Mouse (Mus musculus) brain, embryonic 18.5 days (tissue): ENCODE data around the gene Gm28778.
"Not testable (repeated sequence)": the region's sequence is repeated elsewhere in the genome, so short reads cannot be mapped to it uniquely, and the experiment has no call there.

ENCODE experiments used
- DNase-seq: peaks from one replicate; pipeline ENCODE4 v3.0.0-alpha.2; 2012; ENCODE audit warnings: low read depth, low spot score

Gm28778 gene

DNA sequence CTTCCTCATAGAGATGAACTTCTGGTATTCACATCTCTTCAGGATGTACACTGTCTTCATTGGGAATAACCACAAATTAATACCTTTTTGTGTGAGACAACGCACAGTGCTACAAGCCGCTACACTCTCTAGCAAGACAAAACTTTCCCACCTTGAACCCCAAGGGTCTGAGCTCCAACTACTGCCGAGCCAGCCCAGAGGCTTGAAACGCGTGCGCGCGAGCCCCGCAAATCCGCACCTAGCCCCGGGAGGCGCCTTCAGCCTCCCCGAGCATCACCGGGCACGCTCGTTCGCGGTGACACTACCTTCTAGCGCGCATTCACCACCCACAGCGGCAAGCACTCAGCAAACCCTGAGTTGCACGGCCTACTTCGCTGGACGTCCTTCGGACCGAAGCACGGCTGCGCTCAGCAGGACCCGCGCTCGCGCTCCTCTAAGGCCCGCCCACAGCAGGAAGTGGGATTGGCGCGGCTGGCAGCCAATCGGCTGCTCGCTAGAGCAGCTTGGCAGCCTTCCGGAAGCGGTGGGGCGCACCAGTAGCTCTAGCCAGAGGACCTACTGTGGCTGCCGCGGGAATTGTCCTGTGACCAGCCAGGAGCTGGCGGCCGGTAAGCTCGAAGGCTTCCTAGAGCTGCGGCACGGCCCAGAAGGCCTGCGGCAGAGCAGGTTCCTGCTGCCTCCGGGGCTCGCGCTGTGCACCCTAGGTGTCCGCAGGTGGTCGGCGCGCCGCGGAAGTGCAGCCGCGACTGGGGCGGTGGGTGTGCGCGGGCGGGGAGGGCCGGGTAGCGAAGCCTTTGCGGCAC is at the start of gene Gm28778, which contains the start of the genes Pms1 and Ormdl1:
Gene Gm28778 (plus strand): TSS at position 531 of the 803 bp plus-strand sequence.
Gene Pms1 (minus strand): TSS at position 438 of the 803 bp plus-strand sequence.
Gene Ormdl1 (plus strand): TSS at position 515 of the 803 bp plus-strand sequence.
- DNase-seq: peak; percentile 82

DNA sequence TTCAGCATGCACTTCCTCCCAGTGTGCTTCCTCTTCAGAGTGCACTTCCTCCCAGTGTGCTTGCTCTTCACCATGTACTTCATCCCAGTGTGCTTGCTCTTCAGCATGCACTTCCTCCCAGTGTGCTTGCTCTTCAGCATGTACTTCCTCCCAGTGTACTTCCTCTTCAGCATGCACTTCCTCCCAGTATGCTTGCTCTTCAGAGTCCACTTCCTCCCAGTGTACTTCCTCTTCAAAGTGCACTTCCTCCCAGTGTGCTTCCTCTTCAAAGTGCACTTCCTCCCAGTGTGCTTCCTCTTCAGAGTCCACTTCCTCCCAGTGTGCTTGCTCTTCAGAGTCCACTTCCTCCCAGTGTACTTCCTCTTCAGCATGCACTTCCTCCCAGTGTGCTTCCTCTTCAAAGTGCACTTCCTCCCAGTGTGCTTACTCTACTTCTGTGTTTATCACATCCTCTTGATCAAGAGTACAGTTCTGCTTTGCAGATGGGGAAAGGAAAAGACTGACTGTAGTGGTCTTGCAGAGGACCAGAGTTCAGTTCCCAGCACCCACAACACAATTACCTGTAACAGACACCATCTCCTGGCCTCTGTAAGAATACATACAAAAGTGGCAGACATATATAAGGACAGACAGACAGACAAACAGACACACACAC is 31.8 kb upstream of the Gm28778 start:
- not testable (repeated sequence) for DNase-seq

- no peak for DNase-seq
Observed at GRCm38 (mm10) chr1:53269901-53270300, 27.0 kb upstream of the Gm28778 start.

DNA sequence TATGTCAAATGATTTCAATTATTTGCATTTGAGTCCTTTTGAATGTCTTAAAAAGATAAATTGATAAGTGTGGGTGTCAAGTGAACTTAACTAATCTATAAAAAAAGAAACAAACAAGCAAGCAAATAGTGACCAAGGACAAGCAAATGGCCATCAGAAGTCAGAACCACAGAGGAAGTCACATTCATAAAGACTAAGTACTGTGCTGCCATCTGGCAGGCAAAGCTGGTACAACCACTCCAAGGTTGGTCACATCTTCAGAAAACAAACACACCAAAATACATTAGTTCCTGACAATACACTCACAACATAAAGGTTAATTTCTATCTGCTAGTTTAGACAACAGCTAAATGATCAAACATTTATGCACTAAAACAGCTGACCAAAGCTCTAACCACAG is 24.3 kb upstream of the Gm28778 start:
- no peak for DNase-seq

- no peak for DNase-seq
Observed at GRCm38 (mm10) chr1:53291197-53291596, 5.7 kb upstream of the Gm28778 start.

DNA sequence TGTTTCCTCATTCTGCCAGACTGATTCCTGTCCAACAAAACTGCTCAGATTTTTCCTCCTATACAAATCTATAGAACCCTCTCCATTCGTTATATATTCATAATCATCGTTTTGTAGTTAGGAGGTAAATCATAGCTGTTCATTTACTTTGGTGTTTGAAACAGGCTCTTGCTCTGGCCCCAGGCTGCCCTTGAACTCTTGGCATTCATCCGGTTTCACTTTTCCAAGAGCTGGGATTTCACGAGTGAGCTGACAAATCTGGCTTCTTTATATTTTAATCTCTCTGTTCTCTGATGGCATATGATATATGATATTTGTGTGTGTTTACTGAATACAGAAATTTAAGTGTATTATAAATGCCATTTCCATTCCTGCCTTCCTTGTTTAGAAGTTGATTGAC is 3.6 kb downstream of the Gm28778 start:
- DNase-seq: no peak

- DNase-seq: peak; percentile 64
Observed at GRCm38 (mm10) chr1:53312989-53313967, 16.4 kb downstream of the Gm28778 start, which contains the start of gene Osgepl1. Osgepl1 (plus strand) TSS chr1:53313624.

GRCm38 (mm10) chr1:53321662-53322344 is 24.9 kb downstream of the Gm28778 start:
- no peak for DNase-seq

GRCm38 (mm10) chr1:53323254-53323653 is 26.3 kb downstream of the Gm28778 start:
- DNase-seq: no peak

- no peak for DNase-seq
Observed at GRCm38 (mm10) chr1:53324277-53324676, 27.4 kb downstream of the Gm28778 start.

DNA sequence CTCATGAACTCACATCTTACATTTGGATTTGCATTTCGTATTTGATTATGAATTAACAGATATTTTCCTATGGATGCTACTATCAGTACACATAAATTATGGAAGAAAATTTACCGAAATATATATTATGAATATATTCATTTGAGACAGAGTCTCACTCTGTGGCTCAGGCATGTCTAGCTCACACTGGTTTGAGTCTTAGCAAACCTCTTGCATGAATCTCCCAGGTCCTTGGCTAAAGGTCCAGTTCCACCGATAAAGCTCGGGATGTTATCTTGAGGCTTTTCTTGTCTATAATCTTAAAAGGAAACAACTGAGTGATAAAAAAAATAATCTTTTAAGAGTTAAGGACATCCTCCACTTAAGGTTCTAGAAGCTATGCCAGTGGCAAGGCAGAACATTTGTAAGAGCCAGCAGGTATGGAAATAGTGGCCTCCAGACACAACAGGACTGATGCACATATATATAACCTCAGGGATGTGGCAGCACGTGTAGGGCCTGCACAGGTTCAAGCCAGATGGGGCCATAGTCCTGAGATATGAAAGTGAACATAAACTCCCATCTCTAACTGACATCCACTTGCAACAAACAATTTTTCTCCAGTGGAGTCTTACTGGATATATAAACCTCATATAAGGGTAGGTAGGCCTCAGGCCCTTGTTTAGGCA is 28.1 kb downstream of the Gm28778 start:
- no peak for DNase-seq

- not testable (repeated sequence) for DNase-seq
Observed at GRCm38 (mm10) chr1:53333527-53333926, 36.6 kb downstream of the Gm28778 start.

- DNase-seq: no peak
Observed at GRCm38 (mm10) chr1:53335465-53335864, 38.6 kb downstream of the Gm28778 start.

DNA sequence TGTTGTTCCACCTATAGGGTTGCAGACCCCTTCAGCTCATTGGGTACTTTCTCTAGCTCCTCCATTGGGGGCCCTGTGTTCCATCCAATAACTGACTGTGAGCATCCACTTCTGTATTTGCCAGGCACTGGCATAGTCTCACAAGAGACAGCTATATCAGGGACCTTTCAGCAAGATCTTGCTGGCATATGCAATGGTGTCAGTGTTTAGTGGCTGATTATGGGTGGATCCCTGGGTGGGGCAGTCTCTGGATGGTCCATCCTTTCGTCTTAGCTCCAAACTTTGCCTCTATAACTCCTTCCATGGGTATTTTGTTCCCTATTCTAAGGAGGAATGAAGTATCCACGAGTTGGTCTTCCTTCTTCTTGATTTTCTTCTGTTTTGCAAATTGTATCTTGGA is 40.5 kb downstream of the Gm28778 start:
- not testable (repeated sequence) for DNase-seq

GRCm38 (mm10) chr1:53341071-53341470 is 44.2 kb downstream of the Gm28778 start:
- DNase-seq: no peak

- peak; percentile 94 for DNase-seq
Observed at GRCm38 (mm10) chr1:53352327-53353261, 55.7 kb downstream of the Gm28778 start, which contains the start of the genes Asdurf, Gm28551 and Asnsd1. Asdurf (minus strand) TSS chr1:53352619. Gm28551 (minus strand) TSS chr1:53352667. Asnsd1 (minus strand) TSS chr1:53352752.

DNA sequence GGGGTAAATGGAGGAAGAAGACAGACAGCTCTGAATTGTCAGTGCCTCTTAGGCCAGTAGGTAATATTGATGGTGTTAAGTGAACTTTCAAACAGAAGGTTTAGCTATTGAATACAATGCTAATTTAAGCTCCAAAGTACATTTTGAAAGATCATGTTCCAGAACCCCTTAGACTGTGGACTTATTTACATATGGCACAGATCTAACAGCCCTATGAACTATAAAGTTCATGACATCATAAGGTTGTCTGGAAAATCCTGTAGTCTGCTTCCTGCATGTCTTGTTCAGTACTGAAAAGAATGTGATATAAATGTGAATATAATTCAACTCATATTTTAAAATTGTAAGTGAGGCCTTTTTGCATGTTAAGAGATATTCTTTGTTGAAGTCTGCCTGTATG is 62.1 kb downstream of the Gm28778 start:
- no peak for DNase-seq
